Mouse (Mus musculus): ENCODE measurements around the gene Cyp2d11. TPM values are rescaled to one million over a fixed set of nuclear protein-coding genes. Genes with fewer than 3 reads are reported as not detected.
"Not testable (repeated sequence)": the region's sequence is repeated elsewhere in the genome, so short reads cannot be mapped to it uniquely, and the experiment has no call there.

Gene Cyp2d11
- polyA plus RNA-seq, 1 experiment from 2014 or later: not detected

- not testable (repeated sequence) for H3K9ac ChIP-seq (replicated peaks; ENCODE audit: low read depth, low read length); H3K27ac ChIP-seq (ENCODE audit: low read length); H3K27me3 ChIP-seq (replicated peaks; ENCODE audit: control insufficient read depth, insufficient read depth, low read length); H3K9me3 ChIP-seq (ENCODE audit: control insufficient read depth, low read length); H3K4me1 ChIP-seq (replicated peaks; ENCODE audit: control insufficient read depth, insufficient read depth, low read length); H3K4me2 ChIP-seq (ENCODE audit: low read length); H3K4me3 ChIP-seq (replicated peaks; ENCODE audit: low read length); H3K36me3 ChIP-seq (ENCODE audit: control insufficient read depth, insufficient read depth); ATAC-seq
- WGBS: 93% methylated on average over 10 of the region's 10 CpGs
These were observed 3.9 kb downstream of the Cyp2d11 start for GRCm38 (mm10) chr15:82389916-82390315.

GRCm38 (mm10) chr15:82385729-82386128, 8.1 kb downstream of the Cyp2d11 start:
- H3K27me3 ChIP-seq (replicated peaks; ENCODE audit: control insufficient read depth, insufficient read depth, low read length): no peaks in the 10 kb centered on the region
- H3K4me3 ChIP-seq (replicated peaks; ENCODE audit: low read length): no peak overlapping the region
- no peak overlapping the region for H3K9ac ChIP-seq (replicated peaks; ENCODE audit: low read depth, low read length)
- 94% methylated on average over 2 of the region's 2 CpGs for WGBS
- H3K27ac ChIP-seq (ENCODE audit: low read length): no peak overlapping the region
- peaks cover 4% of the 10 kb centered on the region for H3K4me1 ChIP-seq (replicated peaks; ENCODE audit: control insufficient read depth, insufficient read depth, low read length)
- H3K36me3 ChIP-seq (ENCODE audit: control insufficient read depth, insufficient read depth): no peaks in the 10 kb centered on the region
- H3K9me3 ChIP-seq (ENCODE audit: control insufficient read depth, low read length): no peaks in the 10 kb centered on the region
- ATAC-seq: no peak
- no peak overlapping the region for H3K4me2 ChIP-seq (ENCODE audit: low read length)

GRCm38 (mm10) chr15:82382441-82382840, 11.4 kb downstream of the Cyp2d11 start:
- ATAC-seq: no peak
- Histone ChIP-seq H3K4me1 (replicated peaks; ENCODE audit: control insufficient read depth, insufficient read depth, low read length) (peaks cover 8% of the 10 kb centered on the region), H3K27ac (ENCODE audit: low read length) (no peak overlapping the region), H3K4me2 (ENCODE audit: low read length) (no peak overlapping the region), H3K4me3 (replicated peaks; ENCODE audit: low read length) (no peak overlapping the region), H3K9me3 (ENCODE audit: control insufficient read depth, low read length) (no peaks in the 10 kb centered on the region), H3K27me3 (replicated peaks; ENCODE audit: control insufficient read depth, insufficient read depth, low read length) (no peaks in the 10 kb centered on the region), H3K36me3 (ENCODE audit: control insufficient read depth, insufficient read depth) (no peaks in the 10 kb centered on the region), H3K9ac (replicated peaks; ENCODE audit: low read depth, low read length) (no peak overlapping the region)
- WGBS: 86% methylated on average over 2 of the region's 2 CpGs

DNA sequence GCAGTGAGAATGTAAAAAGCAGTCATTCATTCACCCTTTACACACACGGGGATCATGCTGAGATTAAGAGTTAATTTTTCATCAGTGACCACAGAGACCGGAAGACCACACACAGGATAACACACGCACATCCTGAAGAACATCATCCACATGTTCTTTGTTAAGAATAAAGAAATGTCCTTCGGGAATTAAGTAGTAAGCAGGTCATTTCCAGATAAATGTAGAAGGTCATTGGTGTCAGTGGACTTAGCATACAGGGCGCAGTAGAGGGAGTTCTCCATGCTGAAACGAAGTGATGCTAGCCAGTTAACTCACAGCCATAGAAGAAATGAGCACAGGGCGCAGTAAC, 13.1 kb downstream of the Cyp2d11 start:
- peak overlapping the region; percentile 39 for H3K4me3 ChIP-seq (replicated peaks; ENCODE audit: low read length)
- ATAC-seq: no peak
- WGBS: 39% methylated on average over 7 of the region's 7 CpGs

DNA sequence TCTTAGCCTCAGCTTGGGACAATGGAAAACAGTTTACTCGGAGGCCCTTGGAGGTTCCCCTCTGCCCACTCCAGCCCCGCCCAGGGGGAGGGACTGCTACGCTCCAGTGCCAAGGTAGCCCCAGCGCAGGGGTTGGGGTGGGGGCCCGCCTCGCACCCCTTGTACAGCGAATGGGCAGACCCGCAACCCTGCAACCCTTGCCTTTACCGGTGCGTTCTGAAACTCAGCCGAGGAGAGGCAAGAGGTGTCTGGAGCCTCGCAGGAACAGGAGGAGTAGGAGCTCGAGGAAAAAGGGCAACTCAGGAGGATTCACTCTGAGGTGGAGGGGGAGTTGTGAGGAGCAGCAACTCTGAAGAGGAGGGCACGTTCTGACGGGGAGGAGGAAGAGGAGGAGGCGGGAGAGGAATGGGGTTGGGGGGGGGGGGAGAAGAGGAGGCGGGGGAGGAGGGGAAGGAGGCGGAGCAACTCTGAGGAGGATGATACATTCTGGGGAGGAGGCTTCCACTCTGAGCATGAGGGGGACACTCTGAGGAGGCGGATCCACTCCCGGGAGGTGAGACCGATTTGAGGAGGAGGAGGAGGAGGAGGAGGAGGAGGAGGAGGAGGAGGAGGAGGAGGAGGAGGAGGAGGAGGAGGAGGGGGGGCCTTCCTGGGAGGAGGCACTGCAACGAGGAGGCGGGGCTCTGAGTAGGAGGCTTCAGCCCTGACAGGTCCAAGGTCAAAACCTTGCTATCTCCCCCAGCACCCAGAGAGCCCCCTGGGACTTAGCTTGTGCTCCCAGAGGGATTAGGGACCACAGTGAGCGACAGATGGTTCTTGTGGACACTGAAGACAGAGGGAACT, 13.7 kb downstream of the Cyp2d11 start, which contains the start of gene Cyp2d22:
Gene Cyp2d22 (minus strand): TSS at position 390 of the 843 bp plus-strand sequence.
- peak within 1 kb of the TSS; percentile 10 for H3K9ac ChIP-seq (replicated peaks; ENCODE audit: low read depth, low read length)
- 2% methylated on average over 18 of the region's 24 CpGs for WGBS
- H3K27ac ChIP-seq (ENCODE audit: low read length): no peak within 1 kb of the TSS
- H3K4me2 ChIP-seq (ENCODE audit: low read length): peak within 1 kb of the TSS; percentile 61
- peaks cover 21% of the 10 kb centered on the region for H3K4me1 ChIP-seq (replicated peaks; ENCODE audit: control insufficient read depth, insufficient read depth, low read length)
- H3K4me3 ChIP-seq (replicated peaks; ENCODE audit: low read length): peak within 1 kb of the TSS; percentile 39
- H3K36me3 ChIP-seq (ENCODE audit: control insufficient read depth, insufficient read depth): no peaks in the 10 kb centered on the region
- H3K27me3 ChIP-seq (replicated peaks; ENCODE audit: control insufficient read depth, insufficient read depth, low read length): no peaks in the 10 kb centered on the region
- H3K9me3 ChIP-seq (ENCODE audit: control insufficient read depth, low read length): no peaks in the 10 kb centered on the region
- peak; percentile 72 for ATAC-seq

More for the DNA sequence above, 13.1 kb downstream of the Cyp2d11 start:
- Histone ChIP-seq H3K4me1 (replicated peaks; ENCODE audit: control insufficient read depth, insufficient read depth, low read length) (peaks cover 21% of the 10 kb centered on the region), H3K27ac (ENCODE audit: low read length) (no peak overlapping the region), H3K9me3 (ENCODE audit: control insufficient read depth, low read length) (no peaks in the 10 kb centered on the region), H3K27me3 (replicated peaks; ENCODE audit: control insufficient read depth, insufficient read depth, low read length) (no peaks in the 10 kb centered on the region), H3K4me2 (ENCODE audit: low read length) (peak overlapping the region; percentile 61), H3K9ac (replicated peaks; ENCODE audit: low read depth, low read length) (no peak overlapping the region; the same call in 1 of the 2 replicates), H3K36me3 (ENCODE audit: control insufficient read depth, insufficient read depth) (no peaks in the 10 kb centered on the region)

DNA sequence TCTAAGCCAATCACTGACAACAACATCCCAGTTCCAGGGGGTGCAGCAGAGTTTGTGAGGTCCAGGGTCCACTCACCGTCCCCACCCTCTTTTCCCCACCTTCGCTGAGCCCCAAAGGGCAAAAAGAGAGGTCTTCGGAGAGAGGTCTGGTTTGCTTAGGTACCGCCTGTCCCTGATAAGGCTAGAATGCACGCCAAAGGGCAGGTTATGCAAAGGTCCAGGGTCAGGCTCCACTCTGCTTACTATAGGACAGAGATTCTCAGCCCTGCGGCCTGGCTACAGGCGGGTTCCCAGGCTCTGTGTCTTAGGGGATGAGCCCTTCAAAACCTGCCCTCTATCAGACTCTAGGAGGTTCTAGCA, 14.3 kb downstream of the Cyp2d11 start:
- Histone ChIP-seq H3K4me2 (ENCODE audit: low read length) (peak overlapping the region; percentile 61), H3K9ac (replicated peaks; ENCODE audit: low read depth, low read length) (no peak overlapping the region), H3K4me1 (replicated peaks; ENCODE audit: control insufficient read depth, insufficient read depth, low read length) (peaks cover 21% of the 10 kb centered on the region), H3K4me3 (replicated peaks; ENCODE audit: low read length) (peak overlapping the region; percentile 39), H3K27me3 (replicated peaks; ENCODE audit: control insufficient read depth, insufficient read depth, low read length) (no peaks in the 10 kb centered on the region), H3K27ac (ENCODE audit: low read length) (no peak overlapping the region), H3K9me3 (ENCODE audit: control insufficient read depth, low read length) (no peaks in the 10 kb centered on the region), H3K36me3 (ENCODE audit: control insufficient read depth, insufficient read depth) (no peaks in the 10 kb centered on the region)
- WGBS: 26% methylated on average over 7 of the region's 7 CpGs
- no peak for ATAC-seq

GRCm38 (mm10) chr15:82378261-82379180, 15.3 kb downstream of the Cyp2d11 start:
- peaks cover 21% of the 10 kb centered on the region for H3K4me1 ChIP-seq (replicated peaks; ENCODE audit: control insufficient read depth, insufficient read depth, low read length)
- H3K27me3 ChIP-seq (replicated peaks; ENCODE audit: control insufficient read depth, insufficient read depth, low read length): no peaks in the 10 kb centered on the region
- H3K4me3 ChIP-seq (replicated peaks; ENCODE audit: low read length): no peak overlapping the region
- H3K27ac ChIP-seq (ENCODE audit: low read length): no peak overlapping the region
- no peak for ATAC-seq
- no peaks in the 10 kb centered on the region for H3K36me3 ChIP-seq (ENCODE audit: control insufficient read depth, insufficient read depth)
- no peak overlapping the region for H3K9ac ChIP-seq (replicated peaks; ENCODE audit: low read depth, low read length)
- WGBS: 53% methylated on average over 15 of the region's 15 CpGs
- H3K4me2 ChIP-seq (ENCODE audit: low read length): no peak overlapping the region
- no peaks in the 10 kb centered on the region for H3K9me3 ChIP-seq (ENCODE audit: control insufficient read depth, low read length)

- peaks cover 21% of the 10 kb centered on the region for H3K4me1 ChIP-seq (replicated peaks; ENCODE audit: control insufficient read depth, insufficient read depth, low read length)
- no peak overlapping the region for H3K4me2 ChIP-seq (ENCODE audit: low read length)
- 78% methylated on average over 5 of the region's 5 CpGs for WGBS
- no peaks in the 10 kb centered on the region for H3K27me3 ChIP-seq (replicated peaks; ENCODE audit: control insufficient read depth, insufficient read depth, low read length)
- H3K27ac ChIP-seq (ENCODE audit: low read length): no peak overlapping the region
- no peaks in the 10 kb centered on the region for H3K36me3 ChIP-seq (ENCODE audit: control insufficient read depth, insufficient read depth)
- no peak for ATAC-seq
- no peak overlapping the region for H3K9ac ChIP-seq (replicated peaks; ENCODE audit: low read depth, low read length)
- H3K4me3 ChIP-seq (replicated peaks; ENCODE audit: low read length): no peak overlapping the region
- H3K9me3 ChIP-seq (ENCODE audit: control insufficient read depth, low read length): no peaks in the 10 kb centered on the region
These were observed 16.1 kb downstream of the Cyp2d11 start for GRCm38 (mm10) chr15:82377701-82378100.

DNA sequence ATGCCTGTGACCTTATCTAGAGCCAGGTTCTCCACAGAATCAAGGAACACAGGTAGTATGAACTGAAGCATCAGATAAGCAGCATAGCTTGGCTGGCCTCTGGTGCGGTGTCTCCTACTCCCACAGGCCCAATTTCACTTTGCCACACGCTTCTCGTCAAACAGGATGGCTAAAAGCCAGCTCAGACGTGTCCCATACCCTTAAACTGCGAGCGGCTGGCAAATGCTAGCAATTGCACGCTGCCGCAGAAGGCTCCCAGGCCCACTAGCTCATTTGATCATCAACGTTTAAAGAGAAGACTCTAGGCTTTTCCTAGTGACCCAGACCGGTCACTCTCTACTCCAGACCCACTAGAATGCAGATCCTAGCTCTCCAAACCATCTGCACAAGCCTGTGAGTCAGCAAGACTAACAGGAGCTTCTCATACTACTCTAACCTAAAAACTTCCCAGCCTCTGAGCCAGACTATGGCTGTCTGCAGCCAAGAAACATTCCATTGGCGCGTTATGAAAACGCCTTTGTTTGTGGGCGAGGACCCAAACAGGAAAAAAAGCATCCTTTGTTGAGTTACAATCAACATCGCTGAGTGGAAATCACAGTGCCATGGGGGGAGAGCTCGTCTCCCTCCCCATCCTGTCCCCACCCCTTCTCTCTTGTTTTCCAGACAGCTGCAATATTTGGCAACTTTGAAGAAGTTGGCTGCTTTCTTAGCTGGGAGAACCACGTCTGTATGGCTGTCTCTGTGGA, 17.3 kb downstream of the Cyp2d11 start:
- H3K27me3 ChIP-seq (replicated peaks; ENCODE audit: control insufficient read depth, insufficient read depth, low read length): no peaks in the 10 kb centered on the region
- H3K36me3 ChIP-seq (ENCODE audit: control insufficient read depth, insufficient read depth): no peaks in the 10 kb centered on the region
- peak; percentile 24; the same call in 1 of the 2 replicates for ATAC-seq
- no peaks in the 10 kb centered on the region for H3K9me3 ChIP-seq (ENCODE audit: control insufficient read depth, low read length)
- H3K4me2 ChIP-seq (ENCODE audit: low read length): no peak overlapping the region
- H3K9ac ChIP-seq (replicated peaks; ENCODE audit: low read depth, low read length): no peak overlapping the region
- peaks cover 21% of the 10 kb centered on the region for H3K4me1 ChIP-seq (replicated peaks; ENCODE audit: control insufficient read depth, insufficient read depth, low read length)
- peak overlapping the region; percentile 41 for H3K27ac ChIP-seq (ENCODE audit: low read length)
- H3K4me3 ChIP-seq (replicated peaks; ENCODE audit: low read length): no peak overlapping the region
- WGBS: 30% methylated on average over 17 of the region's 17 CpGs
